Mouse (Mus musculus): ENCODE results near the gene Ptprcap.

The Ptprcap gene

DNA sequence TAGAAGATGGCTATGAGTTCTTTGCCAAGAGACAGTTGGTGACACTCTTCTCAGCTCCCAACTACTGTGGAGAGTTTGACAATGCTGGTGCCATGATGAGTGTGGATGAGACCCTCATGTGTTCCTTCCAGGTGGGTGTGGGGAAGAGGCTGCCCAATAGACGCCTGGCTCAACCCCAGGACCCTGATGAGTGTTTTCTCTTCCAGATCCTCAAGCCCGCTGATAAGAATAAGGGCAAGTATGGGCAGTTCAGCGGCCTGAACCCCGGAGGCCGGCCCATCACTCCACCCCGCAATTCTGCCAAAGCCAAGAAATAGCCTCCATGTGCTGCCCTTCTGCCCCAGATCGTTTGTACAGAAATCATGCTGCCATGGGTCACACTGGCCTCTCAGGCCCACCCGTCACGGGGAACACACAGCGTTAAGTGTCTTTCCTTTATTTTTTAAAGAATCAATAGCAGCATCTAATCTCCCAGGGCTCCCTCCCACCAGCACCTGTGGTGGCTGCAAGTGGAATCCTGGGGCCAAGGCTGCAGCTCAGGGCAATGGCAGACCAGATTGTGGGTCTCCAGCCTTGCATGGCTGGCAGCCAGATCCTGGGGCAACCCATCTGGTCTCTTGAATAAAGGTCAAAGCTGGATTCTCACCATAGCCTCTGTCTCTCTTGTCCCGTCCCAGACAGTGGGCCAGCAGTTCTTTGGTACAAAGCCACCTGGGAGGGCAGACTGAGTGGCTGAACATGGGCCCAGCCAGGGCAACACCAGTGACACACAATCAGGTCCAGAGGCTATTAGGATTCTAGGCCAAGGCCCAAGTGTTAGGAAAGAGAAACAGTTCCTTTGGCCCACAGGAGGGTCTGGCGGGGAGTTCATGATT is 41.6 kb downstream of the Ptprcap start:
- DNase-seq (ENCODE audit: low read depth, low spot score), result peak; percentile 89

DNA sequence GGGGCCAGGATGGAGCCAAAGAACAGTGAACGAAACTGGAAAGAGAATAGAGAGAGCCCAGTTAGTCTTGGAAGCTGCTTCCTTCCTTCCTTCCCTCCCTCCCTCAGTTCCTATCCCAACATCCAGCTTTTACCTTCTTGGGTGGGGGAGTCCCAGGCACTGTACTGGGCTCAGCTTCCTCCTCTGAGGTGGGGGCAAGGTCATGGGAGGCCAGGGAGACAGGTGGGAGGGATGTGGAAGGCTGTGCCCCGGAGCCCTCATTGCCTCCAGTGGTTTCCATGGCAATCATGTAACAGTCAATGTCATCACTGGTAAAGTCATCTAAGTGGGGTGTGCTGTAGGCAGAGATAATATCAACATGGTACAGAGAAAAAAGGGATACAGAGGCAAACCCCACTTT is 42.6 kb downstream of the Ptprcap start:
- no peak for DNase-seq (ENCODE audit: low read depth, low spot score)

DNA sequence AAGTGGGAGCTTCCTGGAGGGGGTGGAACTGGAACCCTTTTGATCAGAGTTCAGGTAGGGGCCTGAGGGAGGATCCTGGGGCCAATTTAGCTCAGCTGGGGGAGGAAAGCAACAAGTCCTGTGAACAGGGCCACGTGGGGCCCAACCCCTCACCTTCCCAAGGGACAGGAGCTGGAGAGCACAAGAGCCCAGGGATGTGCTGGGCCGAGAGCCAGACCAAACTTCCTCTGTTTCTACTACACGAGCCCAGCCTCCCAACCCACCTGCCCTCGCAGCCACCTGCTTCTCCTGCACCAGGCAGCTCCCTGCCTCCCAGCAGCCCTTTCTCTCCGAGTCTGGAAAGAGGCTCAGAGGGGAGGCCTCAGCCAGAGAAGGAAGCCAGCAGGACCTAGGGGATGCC is 43.1 kb downstream of the Ptprcap start:
- DNase-seq (ENCODE audit: low read depth, low spot score), result peak; percentile 49

DNA sequence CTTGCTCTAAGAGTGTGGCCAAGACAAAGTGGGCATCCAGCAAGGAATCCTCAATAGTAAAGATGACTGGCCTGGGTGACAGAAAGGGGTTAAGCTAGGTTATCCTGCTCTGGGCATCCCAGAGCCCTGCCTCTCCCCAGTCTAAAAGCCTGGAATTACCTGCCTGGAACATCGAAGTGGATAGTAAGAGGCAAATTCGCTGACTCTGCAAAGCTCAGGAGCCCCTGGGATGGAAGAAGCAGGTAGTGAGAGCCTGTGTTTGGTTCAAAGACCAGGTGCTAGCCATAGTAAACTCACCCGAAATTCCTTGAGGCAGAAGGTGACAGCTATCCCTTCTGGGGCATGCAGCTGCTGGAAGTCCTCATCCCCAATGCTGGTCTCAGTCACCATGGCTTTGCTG is 43.8 kb downstream of the Ptprcap start:
- no peak for DNase-seq (ENCODE audit: low read depth, low spot score)

DNA sequence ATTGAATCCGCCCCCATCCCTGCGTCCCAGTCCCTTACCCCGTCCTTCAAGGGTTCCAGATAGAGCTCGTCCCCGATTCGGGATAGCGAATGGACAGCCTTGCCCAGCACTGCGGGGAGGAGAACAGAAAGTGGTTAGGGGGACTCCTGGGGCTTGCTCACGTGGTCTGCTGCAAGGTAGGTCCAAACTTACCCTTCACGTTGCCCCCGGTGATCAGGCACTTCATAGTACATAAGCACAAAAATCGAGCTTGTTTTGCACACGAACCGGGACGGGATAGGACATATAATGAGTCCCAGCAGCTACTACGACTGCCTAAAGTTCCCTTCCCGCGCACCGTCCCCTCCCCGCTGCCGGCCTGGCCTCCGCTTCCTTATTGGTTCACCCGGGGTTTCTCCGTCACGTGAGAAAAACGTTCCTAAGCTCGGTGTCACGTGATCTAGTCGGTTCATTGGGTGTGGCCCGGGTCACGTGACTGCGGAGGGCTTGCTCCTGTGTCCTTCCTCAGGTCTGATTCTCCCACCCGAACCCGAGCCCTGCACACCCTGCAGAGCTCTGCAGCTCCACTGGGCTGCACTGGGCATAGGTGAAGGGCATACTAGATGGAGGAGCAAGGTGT is 48.0 kb downstream of the Ptprcap start, which contains the start of gene Rad9a:
Gene Rad9a (minus strand): TSS at position 372 of the 619 bp plus-strand sequence.
- peak; percentile 99 for DNase-seq (ENCODE audit: low read depth, low spot score)

DNA sequence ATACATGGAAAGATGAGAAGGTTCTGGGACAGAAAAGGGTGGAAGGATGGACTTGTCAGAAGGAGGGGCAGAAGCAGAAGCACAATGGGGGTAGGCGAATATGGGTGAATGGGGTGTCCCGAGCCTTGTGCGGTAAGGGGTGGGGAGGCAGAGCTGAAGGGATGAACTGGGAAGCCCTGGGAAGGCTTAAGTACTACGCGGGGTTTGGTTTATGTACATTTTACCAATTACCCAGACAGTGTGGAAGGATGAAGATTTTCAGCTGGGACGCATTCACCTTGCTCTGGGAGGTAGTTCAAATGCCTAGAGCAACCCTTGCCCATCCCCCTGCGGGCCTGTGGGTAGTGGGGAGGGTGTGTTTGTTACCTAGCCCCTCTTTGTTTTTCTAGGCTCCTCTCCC is 48.7 kb downstream of the Ptprcap start:
- DNase-seq (ENCODE audit: low read depth, low spot score), result no peak

DNA sequence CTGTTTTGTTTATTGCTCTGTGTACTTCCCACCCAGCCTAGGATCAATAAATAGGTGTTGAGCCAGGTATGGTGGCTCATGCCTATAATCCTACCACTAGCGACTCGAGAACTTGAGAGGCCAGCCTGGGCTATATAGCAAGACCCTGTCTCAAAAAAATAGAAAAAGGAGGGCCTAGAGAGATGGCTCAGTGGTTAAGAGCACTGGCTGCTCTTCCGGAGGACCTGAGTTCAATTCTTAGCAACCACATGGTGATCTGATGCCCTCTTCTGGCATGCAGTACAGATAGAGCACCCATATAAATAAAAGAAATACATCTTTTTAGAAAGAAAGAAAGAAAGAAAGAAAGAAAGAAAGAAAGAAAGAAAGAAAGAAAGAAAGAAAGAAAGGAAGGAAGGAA is 49.7 kb downstream of the Ptprcap start:
- DNase-seq (ENCODE audit: low read depth, low spot score), result no peak

DNA sequence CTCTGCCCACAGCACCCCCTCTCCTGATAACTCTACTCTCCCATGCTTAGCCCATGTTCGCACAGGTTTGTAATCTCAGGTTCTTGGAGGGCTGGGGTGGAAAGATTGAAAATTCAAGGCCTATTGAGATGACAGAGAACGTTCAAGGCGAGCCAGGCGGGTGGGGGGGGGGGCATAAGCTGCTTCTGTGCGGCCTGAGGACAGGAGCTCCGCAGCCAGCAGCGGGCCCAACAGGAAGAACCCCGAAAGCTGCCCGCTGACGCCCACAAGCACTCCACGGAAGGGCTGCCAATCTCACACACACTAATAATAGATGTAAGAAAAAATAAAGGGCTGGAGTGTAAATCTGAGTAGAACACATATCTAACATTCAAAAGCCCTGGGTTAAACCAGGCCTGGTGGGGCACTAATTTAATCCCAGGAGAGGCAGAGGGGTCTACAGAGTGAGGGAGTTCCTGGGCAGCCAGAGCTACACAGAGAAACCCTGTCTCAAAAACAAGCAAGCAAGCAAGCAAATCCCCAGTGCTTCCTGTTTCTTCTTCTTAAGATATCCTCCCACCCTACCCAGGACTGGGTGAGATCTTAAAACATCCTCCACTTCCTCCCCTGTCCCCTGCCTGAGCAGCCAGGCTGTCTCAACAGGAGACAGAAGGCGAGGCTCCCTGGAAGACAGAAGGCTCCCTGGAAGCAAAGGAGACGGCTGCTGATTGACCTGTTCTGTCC is 50.4 kb downstream of the Ptprcap start:
- peak; percentile 66 for DNase-seq (ENCODE audit: low read depth, low spot score)

DNA sequence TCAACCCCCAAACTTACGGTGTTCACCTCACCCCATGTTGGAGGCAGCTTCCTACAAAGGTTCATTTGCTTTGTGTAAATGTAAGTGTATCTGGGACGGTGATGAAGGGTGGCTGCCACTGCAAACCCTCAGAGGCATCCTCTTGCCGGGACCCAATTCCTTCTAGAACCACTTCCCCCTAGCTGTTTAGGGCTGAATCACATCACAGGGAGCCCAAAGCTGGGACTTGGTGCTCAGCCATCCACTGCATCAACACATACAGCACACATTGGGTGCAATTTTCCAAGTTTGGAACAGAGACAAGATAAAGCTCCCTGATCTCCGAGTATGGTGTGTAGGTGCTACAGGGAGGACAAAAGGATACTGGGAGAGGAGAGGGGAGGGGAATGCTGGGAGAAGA is 51.5 kb downstream of the Ptprcap start:
- peak; percentile 63 for DNase-seq (ENCODE audit: low read depth, low spot score)

Data from brain, adult 2 months (tissue).